Mouse (Mus musculus) spleen, adult 12 weeks (tissue): ENCODE measurements around the gene Gtpbp8.

Experiments
- DNase-seq: peaks from one replicate; pipeline ENCODE4 v3.0.0; 2022; ENCODE audit warnings: low spot score

Gene Gtpbp8

DNA sequence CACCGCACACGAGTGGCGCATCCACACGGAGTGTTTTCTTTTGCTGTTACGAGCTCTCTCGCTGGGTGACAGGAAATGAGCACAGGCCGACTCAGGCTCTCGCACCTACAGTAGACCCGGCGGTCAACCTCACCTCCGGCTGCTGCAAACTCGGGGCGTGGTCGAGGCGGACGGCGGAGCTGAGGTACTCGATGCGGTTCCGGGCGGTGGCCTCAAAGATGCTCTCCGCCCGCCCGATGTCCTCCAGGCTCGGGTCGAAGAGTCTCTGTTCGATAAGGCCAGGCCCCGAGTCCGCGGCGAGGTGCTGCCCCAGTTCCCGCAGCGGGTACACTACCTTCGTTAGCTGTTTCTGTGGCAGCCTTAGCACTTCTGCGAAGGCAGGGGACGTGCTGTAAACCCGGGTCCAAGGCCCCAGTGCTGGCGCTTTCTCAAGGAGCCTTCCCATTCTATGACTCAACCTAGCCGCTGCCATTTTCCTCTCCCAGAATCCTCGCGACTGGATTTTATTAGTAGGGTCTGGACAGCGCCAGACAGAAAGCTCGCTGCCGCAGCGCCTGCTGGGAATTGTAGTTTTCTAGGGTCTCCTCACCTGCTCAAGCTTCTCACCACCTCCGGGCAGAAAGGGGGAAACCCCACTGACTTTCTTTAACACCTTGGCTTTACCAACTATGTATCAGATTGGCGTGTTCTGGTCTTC lies at the start of gene Gtpbp8:
TSS of gene Gtpbp8 (minus strand) at position 498 of the 697 bp plus-strand sequence.
- DNase-seq: peak; percentile 70

DNA sequence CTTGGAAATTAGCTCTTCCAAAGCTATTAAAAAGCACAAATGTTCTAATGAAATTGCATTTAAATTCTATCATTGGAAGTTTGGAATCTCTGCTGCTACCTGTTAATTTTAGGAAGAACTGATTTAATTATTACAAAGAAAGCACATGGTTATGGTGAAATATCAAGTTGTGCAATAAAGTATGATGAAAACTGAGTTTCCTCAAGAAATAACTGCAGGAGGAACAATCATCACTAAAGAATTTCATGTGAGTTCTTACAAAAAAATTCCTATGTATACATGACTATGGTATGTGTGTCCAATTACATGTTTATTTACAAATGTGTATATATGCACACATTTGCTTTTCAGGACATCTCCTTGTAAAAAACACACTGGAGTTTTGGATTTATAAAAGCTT lies 48.3 kb upstream of the Gtpbp8 start:
- DNase-seq: no peak

DNA sequence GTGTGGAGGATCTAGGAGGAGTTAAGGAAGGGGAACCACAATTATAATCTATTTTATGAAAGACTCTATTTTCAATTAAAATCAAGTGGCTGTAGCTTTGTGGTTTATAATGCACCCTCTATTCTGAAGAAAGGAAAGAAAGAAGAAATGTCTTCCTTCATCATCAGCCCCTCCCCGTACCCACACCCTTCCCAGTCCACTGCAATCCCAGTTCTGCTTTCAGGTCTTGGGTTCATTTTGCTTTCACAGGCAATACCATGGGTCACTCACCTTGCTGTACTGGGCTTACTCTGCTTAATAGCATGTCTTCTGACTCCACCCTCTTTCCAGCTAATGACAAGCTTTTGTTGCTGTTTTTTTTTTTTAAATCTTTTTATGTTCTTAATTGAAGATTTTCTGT lies 40.8 kb upstream of the Gtpbp8 start:
- no peak for DNase-seq

DNA sequence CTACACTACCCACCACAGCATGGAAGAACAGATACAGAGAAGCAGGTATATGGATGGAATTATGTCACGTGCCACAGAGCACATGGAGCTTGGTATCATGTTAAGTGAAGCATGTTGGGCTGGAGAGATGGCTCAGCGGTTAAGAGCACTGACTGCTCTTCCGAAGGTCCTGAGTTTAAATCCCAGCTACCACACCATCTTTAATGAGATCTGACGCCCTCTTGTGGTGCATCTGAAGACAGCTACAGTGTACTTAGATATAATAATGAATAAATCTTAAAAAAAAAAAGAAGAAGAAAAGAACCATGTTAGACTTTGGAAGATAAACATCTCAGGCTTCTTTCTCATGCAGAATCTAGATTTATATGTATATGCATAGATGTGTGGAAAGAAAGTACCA lies 34.6 kb upstream of the Gtpbp8 start:
- no peak for DNase-seq

DNA sequence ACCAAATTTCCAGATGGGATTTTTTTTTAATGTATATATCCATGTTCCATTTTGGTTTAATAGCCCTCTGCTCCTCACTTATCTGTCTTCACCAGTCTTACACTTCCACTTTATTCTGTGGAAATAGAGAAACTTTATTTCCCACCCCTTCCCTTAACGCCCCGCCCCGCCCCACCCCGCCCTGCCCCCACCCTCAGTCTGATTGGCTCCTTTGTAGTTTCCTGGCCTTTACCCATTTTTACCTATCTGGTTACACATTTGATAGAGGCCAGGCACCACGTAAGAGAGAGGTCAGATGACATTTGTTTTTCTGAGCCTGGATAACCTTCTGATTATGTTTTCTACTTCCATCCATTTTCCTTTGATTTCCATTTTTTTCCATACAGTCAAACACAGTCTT lies 33.3 kb upstream of the Gtpbp8 start:
- no peak for DNase-seq

DNA sequence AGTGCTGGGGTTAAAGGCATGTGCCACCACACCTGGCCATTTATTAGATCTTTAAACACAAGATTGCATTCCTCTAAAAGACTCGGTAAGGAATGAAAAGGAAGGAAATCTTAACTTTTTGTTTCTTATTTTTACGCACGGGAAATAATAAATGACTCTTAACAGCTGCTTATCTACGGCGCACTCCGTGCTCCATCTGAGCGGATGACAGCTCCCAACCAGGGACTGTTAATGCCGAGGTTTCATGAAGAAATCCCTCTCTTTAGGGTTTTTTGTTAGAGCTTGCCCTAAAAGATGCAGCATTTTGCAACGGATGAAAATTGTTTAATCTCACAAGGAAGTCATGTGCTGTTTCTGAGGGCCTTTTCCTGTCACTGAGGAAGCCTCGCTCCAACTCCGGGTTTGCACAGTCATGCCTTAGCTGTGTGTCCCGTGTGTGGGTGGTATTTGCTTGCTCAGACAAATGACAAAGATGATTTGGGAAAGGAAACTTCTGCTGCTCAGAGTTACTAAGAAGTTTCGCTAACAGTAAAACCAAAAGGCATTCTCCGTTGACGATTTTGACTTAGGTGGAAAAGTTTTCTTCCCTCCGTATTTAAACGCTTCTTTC lies 32.5 kb upstream of the Gtpbp8 start:
- no peak for DNase-seq

DNA sequence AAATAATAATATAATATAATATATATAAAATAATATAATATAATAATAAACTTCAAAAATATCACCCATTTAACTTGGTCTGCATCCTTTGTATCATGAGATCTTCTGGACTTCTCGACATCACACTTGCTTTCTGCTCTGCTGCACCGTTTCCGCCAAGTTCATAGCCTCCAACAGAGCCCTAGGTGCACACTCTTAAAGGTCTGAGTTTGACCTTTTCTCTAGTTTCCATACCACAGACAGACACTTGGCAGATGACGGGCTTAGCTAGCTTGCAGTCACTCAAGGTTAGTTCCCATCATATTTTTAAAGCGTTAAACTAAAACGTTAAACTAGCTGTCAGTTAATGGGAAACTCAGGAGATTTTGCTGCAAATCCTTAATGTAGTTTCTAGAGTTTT lies 28.0 kb upstream of the Gtpbp8 start:
- no peak for DNase-seq

DNA sequence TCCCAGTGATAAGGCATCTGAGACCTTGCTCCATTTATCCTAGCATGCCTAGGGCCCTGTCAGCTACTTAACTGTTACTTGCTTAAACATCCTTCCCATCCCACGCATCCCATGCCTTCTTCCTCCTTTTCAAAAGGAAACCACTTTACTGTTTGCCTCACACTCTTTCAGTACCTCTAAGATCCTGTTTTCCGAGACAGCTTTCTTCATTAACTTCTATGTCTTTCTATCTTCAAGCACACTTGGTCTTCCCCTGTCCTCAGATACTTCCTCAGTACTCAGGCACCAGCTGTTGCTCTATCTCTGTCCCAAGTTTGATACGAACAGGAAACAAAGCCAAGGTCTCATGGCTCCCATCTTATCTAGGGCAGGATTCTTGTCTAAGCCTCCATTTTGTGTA lies 27.5 kb upstream of the Gtpbp8 start:
- DNase-seq: no peak

DNA sequence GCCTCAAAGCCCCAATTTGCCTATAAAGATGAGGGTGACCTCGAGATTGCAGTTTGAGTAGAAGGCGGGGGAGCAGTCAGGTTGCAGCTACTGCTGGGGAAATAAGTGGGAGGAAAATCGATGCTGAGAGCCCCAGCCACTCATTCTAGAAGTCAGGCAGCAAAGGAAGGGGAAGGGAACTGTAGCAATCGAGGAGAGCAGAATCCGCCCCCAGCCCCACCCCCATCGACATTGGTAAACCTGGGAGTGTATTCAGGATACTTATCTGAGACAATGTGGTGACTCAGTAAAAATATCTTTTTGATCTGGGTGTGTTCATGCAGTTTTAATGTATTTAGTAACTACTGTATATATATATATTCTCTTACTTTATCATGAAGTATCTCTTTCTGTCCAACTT lies 26.4 kb upstream of the Gtpbp8 start:
- no peak for DNase-seq

DNA sequence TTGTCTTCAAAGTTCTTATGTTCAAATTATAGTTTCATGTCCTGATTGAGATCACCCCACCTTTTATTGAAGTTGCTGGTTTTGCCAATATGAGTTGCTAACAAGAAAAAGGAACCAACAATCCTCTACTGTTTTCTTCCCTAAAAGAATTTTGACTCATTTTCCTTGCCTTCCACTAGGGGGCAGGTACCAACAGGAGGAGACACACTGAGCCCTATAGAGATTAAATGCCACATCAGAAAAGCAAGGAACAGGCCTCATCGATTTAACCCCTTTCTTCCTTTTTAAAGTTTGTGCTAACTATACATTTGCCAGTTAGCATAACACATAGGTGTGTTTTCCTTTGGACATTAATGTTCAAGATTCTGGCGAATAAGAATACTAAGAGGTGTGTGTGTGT lies 21.8 kb upstream of the Gtpbp8 start:
- DNase-seq: no peak

DNA sequence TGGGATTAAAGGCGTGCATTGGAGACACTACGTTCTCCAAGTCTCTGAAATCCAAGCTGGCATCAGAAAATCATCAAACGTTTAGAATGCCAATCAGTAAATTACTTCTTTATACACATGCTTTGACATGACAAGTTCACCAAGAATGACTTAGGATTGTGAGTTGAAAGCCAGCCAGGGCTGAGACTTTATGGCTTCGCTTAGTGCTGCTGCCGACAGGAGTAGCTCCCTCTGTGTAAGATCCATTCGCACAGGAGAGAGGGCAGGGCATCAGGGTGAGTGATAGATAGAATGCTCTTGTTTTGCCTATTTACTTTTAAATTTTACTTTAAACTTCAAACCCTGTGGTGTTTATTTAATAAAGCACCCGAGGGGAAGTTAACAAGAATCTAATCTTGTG lies 21.3 kb upstream of the Gtpbp8 start:
- DNase-seq: no peak

DNA sequence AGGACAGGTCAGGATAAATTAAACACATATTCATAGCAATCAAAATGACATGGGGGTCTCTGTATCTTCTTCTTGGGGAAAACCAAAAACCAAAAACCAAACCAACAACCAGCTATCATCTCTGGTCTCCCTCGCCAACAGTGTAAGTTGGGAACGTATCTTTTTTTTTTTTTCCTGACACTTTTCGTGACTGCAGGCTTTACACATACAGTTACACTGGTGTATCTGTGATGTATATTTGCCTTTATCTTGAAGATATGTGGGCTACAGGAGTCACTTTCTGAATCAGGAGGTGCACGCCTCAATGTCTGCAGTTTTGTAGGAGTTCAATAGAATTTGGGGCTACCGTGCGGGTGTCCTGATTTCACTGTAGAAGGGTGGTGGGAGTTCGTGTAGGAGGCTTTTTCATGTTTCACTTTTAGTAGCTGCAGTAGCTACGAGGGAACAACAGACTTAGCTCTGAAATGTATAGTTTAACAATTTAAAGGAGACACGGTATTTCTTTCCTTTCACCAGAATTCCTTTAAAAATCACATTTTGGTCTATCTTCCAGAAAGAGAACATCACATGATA lies 20.2 kb upstream of the Gtpbp8 start:
- DNase-seq: no peak

DNA sequence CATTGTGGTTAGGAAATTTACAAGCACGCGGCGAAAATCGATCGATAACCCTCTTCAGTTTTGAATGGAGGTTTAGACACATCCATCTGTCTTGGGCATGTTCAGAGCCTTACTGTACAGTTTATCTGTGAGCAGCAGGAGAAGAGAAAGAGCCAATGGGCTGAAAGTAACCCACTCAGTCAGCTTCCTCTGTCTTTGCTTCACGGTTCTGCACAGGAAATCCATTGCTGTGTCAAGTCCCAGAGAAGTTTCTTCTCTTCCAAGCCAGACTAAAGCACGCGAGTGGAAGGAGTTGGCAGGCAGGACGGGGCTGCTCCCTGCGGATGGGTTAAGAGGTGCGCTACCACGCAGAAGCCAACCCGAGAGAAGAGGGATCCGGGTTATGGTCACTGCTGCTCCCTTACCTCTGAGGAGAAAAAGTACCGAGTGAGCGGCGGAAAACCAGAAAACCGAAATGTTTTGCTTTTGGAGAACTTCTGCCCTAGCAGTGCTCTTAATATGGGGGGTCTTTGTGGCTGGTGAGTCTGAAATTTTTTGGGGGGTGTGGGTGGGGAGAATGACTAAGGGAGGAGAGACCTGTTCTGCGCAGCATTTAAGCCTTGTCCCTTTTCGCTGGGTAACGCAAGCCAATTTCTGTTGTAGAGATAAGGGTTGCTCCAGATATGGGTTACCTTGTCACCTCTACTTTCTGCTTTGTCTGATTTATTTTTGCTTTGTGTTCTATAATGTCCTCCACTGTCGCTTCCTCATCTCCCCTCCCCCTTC lies 19.6 kb upstream of the Gtpbp8 start, which contains the start of gene Cd200r1:
TSS of gene Cd200r1 (plus strand) at position 182 of the 765 bp plus-strand sequence.
- no peak for DNase-seq

DNA sequence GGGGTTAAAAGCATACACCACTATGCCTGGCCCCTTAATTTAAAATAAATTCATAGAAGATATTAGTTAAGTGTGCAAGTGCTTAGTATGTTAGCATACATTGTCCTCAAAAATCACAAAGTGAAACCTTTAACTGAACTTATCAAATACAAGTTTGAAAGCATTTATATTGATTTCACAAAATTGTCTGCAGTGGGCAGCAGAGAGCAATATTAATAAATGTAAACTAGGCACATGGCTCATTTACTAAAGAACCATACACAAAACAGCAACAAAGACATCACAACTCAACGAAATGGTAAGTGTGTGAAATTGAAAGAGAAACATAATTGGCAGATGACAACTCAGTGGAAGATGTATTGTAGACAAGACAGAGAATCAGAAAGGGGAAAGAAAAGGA lies 15.6 kb upstream of the Gtpbp8 start:
- DNase-seq: no peak

DNA sequence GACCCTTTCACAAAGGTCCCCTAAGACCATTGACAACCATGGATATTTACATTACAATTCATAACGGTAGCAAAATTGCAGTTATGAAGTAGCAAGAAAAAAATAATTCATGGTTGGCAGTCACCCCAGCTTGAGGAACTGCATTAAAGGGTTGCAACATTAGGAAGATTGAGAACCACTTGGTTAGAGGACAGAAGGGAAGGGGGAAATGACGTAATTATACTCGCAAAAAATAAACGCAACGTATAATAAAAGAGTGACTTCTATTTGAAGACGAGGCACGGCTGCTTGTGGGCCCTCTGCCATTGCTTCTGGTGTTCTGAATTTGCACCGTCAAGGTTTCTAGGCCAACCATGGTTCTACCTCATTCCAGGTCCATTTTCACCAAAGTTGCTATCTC lies 11.5 kb upstream of the Gtpbp8 start:
- DNase-seq: no peak

DNA sequence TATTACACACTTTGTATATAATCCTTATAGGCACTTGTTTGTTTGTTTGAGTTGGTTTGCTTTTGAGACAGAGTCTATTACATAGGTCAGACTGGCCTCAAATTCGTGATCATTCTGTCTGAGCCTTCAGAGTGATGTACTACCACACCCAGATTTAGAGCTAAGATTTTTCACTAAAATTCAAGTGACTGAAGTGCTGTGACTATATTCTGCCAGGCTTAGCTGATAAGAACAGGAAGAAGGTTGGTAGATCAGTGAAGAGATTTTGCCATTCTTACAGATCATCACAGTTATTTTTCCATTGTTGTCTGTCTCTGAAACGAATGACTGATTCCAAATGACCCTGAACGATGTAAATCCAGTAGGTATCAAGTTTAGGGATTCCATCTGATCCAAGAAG lies 1.8 kb upstream of the Gtpbp8 start:
- DNase-seq: no peak

DNA sequence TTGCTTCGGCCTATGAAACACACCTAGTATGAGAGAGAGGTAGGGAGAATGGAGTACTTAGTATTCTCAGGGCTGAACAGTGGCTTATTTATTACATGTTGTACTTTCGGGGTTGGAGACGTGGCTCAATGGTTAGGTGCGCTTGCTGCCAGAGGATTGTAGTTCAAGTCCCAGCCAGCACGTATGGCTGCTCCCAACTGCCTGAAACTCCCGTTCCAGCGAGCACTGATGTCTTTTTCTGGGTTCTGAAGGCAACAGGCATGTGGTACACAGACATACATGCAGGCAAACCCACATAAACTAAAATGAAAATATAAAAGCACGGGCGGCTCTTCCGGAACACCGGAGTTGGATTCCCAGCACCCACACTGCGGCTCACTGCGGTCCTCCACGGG lies 695 bp downstream of the Gtpbp8 start:
- DNase-seq: no peak

DNA sequence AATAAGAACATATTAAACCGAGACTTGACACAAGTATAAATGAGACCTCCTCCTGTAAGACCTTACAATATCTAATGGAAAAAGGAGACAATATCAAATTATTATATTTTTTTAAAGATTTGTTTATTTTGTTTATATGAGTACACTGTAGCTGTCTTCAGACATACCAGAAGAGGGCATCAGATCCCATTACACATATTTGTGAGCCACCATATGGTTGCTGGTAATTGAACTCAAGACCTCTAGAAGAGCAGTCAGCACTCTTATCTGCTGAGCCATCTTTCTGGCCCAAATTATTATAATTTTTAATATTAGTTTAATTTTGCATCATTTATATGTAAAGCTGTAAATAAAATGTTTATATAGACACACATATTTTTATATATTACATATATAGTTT lies 3.4 kb downstream of the Gtpbp8 start:
- no peak for DNase-seq

DNA sequence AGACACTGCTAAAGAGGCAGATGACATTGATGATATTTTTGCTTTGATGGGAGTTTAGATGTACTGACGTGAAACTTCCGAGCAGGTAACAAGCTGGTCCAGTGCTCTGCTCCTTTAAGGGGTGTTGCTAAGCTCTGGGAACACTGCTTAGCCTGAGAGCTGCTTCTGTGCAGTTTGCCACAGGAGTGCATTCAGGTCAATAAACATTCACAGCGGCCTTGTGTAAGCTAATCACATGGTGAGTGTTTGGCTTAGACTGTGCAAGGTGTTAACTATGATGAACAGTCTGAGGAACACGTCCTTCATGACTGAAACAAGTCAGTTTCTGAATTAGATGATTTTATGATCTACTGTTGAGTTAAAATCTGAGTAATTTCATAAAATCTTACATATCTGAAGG lies 10.0 kb downstream of the Gtpbp8 start:
- DNase-seq: no peak

DNA sequence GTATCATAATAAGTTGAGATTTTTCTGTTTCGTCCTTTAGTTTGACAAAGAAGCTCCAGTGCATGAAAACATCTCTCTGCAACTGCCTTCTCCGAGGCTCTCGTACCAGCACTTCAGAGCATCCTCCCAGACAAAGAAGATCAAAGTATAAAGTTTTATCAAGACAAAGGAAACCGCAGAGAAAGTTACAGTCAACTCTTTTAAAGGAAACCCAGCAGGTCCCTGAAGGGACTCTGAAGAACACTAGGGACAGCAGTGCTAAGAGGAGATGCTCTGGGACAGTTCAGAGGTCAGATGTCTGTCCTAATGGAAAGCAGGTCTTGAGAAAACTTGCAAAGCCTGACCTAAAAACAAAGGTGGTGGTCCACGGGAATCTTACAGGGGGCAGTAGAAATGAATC lies 10.5 kb downstream of the Gtpbp8 start:
- DNase-seq: no peak

DNA sequence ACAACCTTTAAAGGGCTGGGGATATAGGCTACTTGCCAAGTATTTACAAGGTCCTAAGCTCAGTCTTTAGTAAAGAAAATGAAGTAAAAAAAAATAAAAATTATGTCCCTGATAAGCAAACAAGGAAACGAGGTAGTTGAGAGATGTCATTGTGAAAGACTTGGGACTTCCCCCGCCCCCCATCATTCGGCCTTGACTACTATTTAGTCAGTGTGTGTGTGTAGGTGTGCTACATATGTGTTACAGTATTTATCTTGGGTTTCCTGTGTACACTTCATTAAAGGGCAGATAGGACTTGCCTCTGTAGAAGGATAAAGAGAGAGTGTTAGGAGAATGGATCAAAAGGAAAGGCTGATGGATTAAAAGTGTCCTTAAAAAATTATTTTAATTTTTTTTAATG lies 12.1 kb downstream of the Gtpbp8 start:
- no peak for DNase-seq

DNA sequence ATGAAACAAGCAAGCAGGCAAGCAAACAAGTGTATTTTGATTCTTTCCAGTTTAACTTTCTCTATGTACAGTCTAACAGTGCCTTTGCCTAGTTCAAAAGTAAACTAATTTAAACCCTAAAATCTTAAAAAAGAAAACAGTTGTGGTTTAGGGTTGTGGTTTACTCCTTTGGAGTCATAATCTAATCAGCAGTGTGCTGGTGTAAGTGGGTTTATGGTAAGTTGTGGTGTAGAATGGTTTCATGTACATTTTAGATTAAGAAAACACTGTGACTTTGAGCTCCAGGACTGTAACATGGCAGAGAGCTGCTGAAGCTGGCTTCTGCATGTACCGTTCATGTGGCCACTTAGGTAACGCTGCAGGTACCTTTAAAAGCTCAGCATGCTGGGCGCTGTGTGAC lies 18.6 kb downstream of the Gtpbp8 start:
- no peak for DNase-seq
